In the genomic region with DNA sequence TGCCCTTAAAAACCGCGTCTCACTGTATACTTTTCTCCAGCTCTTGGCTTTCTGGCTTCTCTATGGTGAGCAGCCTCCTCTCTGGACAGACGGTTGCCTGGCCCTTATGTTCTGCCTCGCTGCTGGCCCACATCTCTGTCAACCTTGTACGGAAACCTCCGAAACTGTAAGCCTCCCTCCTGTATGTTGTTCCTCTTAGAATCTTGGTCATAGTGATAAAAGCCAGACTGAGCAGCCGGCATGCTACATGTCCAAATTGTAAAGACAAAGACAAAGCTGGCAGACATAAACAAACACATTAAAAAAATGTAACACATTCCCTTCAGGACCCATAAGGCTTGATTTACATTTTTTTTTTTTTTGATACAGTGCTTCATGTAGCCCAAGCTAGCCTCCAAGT, we compare ENCODE assay signal across 22 mouse cellular contexts.
DNase-seq lines count a peak whose midpoint lies in the region; ATAC-seq lines count a peak whose summit lies in the region.
"Had no signal": no experiment of that assay in that cellular context is flagged by ENCODE, and none has a peak within 500 bp of the region (broad histone marks: within the 10 kb centered on the region; RNA-seq: fewer than 3 reads in every experiment).

No protein-coding gene starts in this region.

- no peak overlapping the region for H3K4me2 ChIP-seq in embryonic facial prominence, embryonic 12.5 days (replicated peaks)
- no peak overlapping the region for H3K4me2 ChIP-seq in forebrain, embryonic 16.5 days (ENCODE audit: low read length)
- no peak overlapping the region for H3K4me2 ChIP-seq in forebrain, embryonic 12.5 days
- no peak overlapping the region for H3K4me2 ChIP-seq in hindbrain, embryonic 16.5 days (ENCODE audit: low read length)
- no peak overlapping the region for H3K4me2 ChIP-seq in hindbrain, embryonic 12.5 days (replicated peaks)
- no peak overlapping the region for H3K4me2 ChIP-seq in lung, embryonic 16.5 days (ENCODE audit: low read depth, low read length)
- H3K4me2 ChIP-seq: embryonic facial prominence, embryonic 13.5 days; heart, embryonic 12.5 days; heart, embryonic 15.5 days; hindbrain, embryonic 14.5 days had no signal

- H3K4me3 ChIP-seq in embryonic facial prominence, embryonic 12.5 days: no peak overlapping the region
- no peak overlapping the region for H3K4me3 ChIP-seq in embryonic facial prominence, embryonic 10.5 days
- no peak overlapping the region for H3K4me3 ChIP-seq in forebrain, embryonic 16.5 days (replicated peaks; ENCODE audit: low read length)
- no peak overlapping the region for H3K4me3 ChIP-seq in forebrain, embryonic 12.5 days (replicated peaks)
- no peak overlapping the region for H3K4me3 ChIP-seq in hindbrain, embryonic 16.5 days (ENCODE audit: low read length)
- no peak overlapping the region for H3K4me3 ChIP-seq in hindbrain, embryonic 12.5 days
- no peak overlapping the region for H3K4me3 ChIP-seq in lung, embryonic 16.5 days (ENCODE audit: low read length)
- H3K4me3 ChIP-seq: embryonic facial prominence, embryonic 13.5 days; heart, embryonic 12.5 days; heart, embryonic 15.5 days; hindbrain, embryonic 10.5 days had no signal

- H3K9me3 ChIP-seq in embryonic facial prominence, embryonic 12.5 days: no peaks in the 10 kb centered on the region
- H3K9me3 ChIP-seq in embryonic facial prominence, embryonic 10.5 days: 0 out of 2 replicates have a peak, but pooled peaks cover 4% of the 10 kb centered on the region
- H3K9me3 ChIP-seq in forebrain, embryonic 16.5 days (ENCODE audit: control insufficient read depth, low read length): no peaks in the 10 kb centered on the region
- no peaks in the 10 kb centered on the region for H3K9me3 ChIP-seq in forebrain, embryonic 12.5 days
- H3K9me3 ChIP-seq in hindbrain, embryonic 16.5 days (ENCODE audit: control insufficient read depth, low read length): no peaks in the 10 kb centered on the region
- no peaks in the 10 kb centered on the region for H3K9me3 ChIP-seq in hindbrain, embryonic 12.5 days (replicated peaks)
- peaks cover 2% of the 10 kb centered on the region; the same call in 1 of the 2 replicates for H3K9me3 ChIP-seq in lung, embryonic 16.5 days (ENCODE audit: control insufficient read depth, low read length)
- H3K9me3 ChIP-seq: embryonic facial prominence, embryonic 13.5 days; heart, embryonic 15.5 days; hindbrain, embryonic 10.5 days had no signal

- DNase-seq in embryonic facial prominence, embryonic 10.5 days (ENCODE audit: low spot score): no peak
- DNase-seq in lung, postnatal 25 days (ENCODE audit: low spot score): no peak
- DNase-seq: adrenal gland, adult 8-10 months; adrenal gland, postnatal 25 days; cerebellum, adult 18-20 months; cerebellum, adult 9-10 months; gastrocnemius, postnatal 10 days; gastrocnemius, postnatal 36 days; heart, postnatal 36 days had no signal

- H3K9ac ChIP-seq in embryonic facial prominence, embryonic 12.5 days: no peak overlapping the region
- H3K9ac ChIP-seq in forebrain, embryonic 16.5 days (replicated peaks; ENCODE audit: low read depth, low read length): no peak overlapping the region
- no peak overlapping the region for H3K9ac ChIP-seq in forebrain, embryonic 12.5 days
- no peak overlapping the region for H3K9ac ChIP-seq in hindbrain, embryonic 16.5 days (ENCODE audit: low read depth, low read length)
- H3K9ac ChIP-seq in hindbrain, embryonic 12.5 days: no peak overlapping the region
- no peak overlapping the region for H3K9ac ChIP-seq in lung, embryonic 16.5 days (ENCODE audit: low read length)
- H3K9ac ChIP-seq: embryonic facial prominence, embryonic 13.5 days; heart, embryonic 12.5 days; heart, embryonic 15.5 days; hindbrain, embryonic 14.5 days had no signal

- H3K27ac ChIP-seq in embryonic facial prominence, embryonic 12.5 days: no peak overlapping the region
- H3K27ac ChIP-seq in embryonic facial prominence, embryonic 10.5 days (replicated peaks): no peak overlapping the region
- H3K27ac ChIP-seq in forebrain, embryonic 16.5 days (ENCODE audit: low read length): peak overlapping the region; percentile 38; the same call in 1 of the 2 replicates
- H3K27ac ChIP-seq in forebrain, embryonic 12.5 days: no peak overlapping the region
- H3K27ac ChIP-seq in hindbrain, embryonic 16.5 days (ENCODE audit: low read depth, low read length): 0 out of 2 replicates have a peak overlapping the region, but pooled peaks have one; percentile 7
- no peak overlapping the region for H3K27ac ChIP-seq in hindbrain, embryonic 12.5 days
- H3K27ac ChIP-seq in lung, embryonic 16.5 days (ENCODE audit: low read length): no peak overlapping the region
- H3K27ac ChIP-seq: embryonic facial prominence, embryonic 13.5 days; heart, embryonic 15.5 days; hindbrain, embryonic 10.5 days; hindbrain, embryonic 14.5 days had no signal

- no peaks in the 10 kb centered on the region for H3K4me1 ChIP-seq in embryonic facial prominence, embryonic 12.5 days
- no peaks in the 10 kb centered on the region; the same call in 1 of the 2 replicates for H3K4me1 ChIP-seq in embryonic facial prominence, embryonic 10.5 days
- peaks cover 14% of the 10 kb centered on the region for H3K4me1 ChIP-seq in forebrain, embryonic 16.5 days (replicated peaks; ENCODE audit: control insufficient read depth, insufficient read depth, low read length)
- 0 out of 2 replicates have a peak, but pooled peaks cover 7% of the 10 kb centered on the region for H3K4me1 ChIP-seq in forebrain, embryonic 12.5 days
- H3K4me1 ChIP-seq in hindbrain, embryonic 16.5 days (ENCODE audit: control insufficient read depth, insufficient read depth, low read depth, low read length): no peaks in the 10 kb centered on the region
- 0 out of 2 replicates have a peak, but pooled peaks cover 2% of the 10 kb centered on the region for H3K4me1 ChIP-seq in hindbrain, embryonic 12.5 days
- no peaks in the 10 kb centered on the region for H3K4me1 ChIP-seq in lung, embryonic 16.5 days (replicated peaks; ENCODE audit: control insufficient read depth, insufficient read depth, low read length)
- H3K4me1 ChIP-seq: embryonic facial prominence, embryonic 13.5 days; heart, embryonic 12.5 days; heart, embryonic 15.5 days had no signal

- H3K27me3 ChIP-seq in embryonic facial prominence, embryonic 12.5 days: no peaks in the 10 kb centered on the region
- H3K27me3 ChIP-seq in embryonic facial prominence, embryonic 10.5 days (replicated peaks; ENCODE audit: low read depth, poor library complexity, severe bottlenecking): 0 out of 2 replicates have a peak, but pooled peaks cover 3% of the 10 kb centered on the region
- H3K27me3 ChIP-seq in forebrain, embryonic 16.5 days (replicated peaks; ENCODE audit: control insufficient read depth, insufficient read depth, low read length): no peaks in the 10 kb centered on the region
- peaks cover 18% of the 10 kb centered on the region for H3K27me3 ChIP-seq in forebrain, embryonic 12.5 days
- no peaks in the 10 kb centered on the region for H3K27me3 ChIP-seq in hindbrain, embryonic 16.5 days (replicated peaks; ENCODE audit: control insufficient read depth, insufficient read depth, low read length)
- H3K27me3 ChIP-seq in hindbrain, embryonic 12.5 days: peaks cover 15% of the 10 kb centered on the region
- H3K27me3 ChIP-seq in lung, embryonic 16.5 days (ENCODE audit: control insufficient read depth, insufficient read depth, low read depth, low read length): no peaks in the 10 kb centered on the region
- H3K27me3 ChIP-seq: embryonic facial prominence, embryonic 13.5 days; heart, embryonic 12.5 days; heart, embryonic 15.5 days had no signal

- no peaks in the 10 kb centered on the region for H3K36me3 ChIP-seq in embryonic facial prominence, embryonic 12.5 days
- H3K36me3 ChIP-seq in embryonic facial prominence, embryonic 10.5 days (replicated peaks): no peaks in the 10 kb centered on the region
- H3K36me3 ChIP-seq in forebrain, embryonic 16.5 days (ENCODE audit: control insufficient read depth, insufficient read depth): no peaks in the 10 kb centered on the region
- no peaks in the 10 kb centered on the region for H3K36me3 ChIP-seq in forebrain, embryonic 12.5 days (replicated peaks)
- H3K36me3 ChIP-seq in hindbrain, embryonic 16.5 days (ENCODE audit: control insufficient read depth, insufficient read depth, low read length): no peaks in the 10 kb centered on the region
- H3K36me3 ChIP-seq in hindbrain, embryonic 12.5 days: no peaks in the 10 kb centered on the region
- H3K36me3 ChIP-seq in lung, embryonic 16.5 days (ENCODE audit: control insufficient read depth, insufficient read depth, low read length): no peaks in the 10 kb centered on the region
- H3K36me3 ChIP-seq: embryonic facial prominence, embryonic 13.5 days; heart, embryonic 12.5 days; heart, embryonic 15.5 days; hindbrain, embryonic 10.5 days had no signal

- peak; percentile 42; the same call in 1 of the 2 replicates for ATAC-seq in embryonic facial prominence, embryonic 12.5 days (ENCODE audit: insufficient number of reproducible peaks, insufficient read depth, low FRiP score, low TSS enrichment)
- peak; percentile 10; the same call in 1 of the 2 replicates for ATAC-seq in forebrain, embryonic 16.5 days
- ATAC-seq in forebrain, embryonic 12.5 days (ENCODE audit: low FRiP score): no peak
- no peak for ATAC-seq in hindbrain, embryonic 16.5 days
- ATAC-seq in hindbrain, embryonic 12.5 days (ENCODE audit: low FRiP score): no peak
- ATAC-seq in lung, embryonic 16.5 days (ENCODE audit: low read depth): peak; percentile 26; the same call in 1 of the 2 replicates
- ATAC-seq: activated CD4-positive, CD25-positive, alpha-beta regulatory T cell, adult 4 months; intestine, postnatal 0 days had no signal

- WGBS in embryonic facial prominence, embryonic 12.5 days: 91% methylated on average over 7 of the region's 7 CpGs
- 95% methylated on average over 7 of the region's 7 CpGs for WGBS in embryonic facial prominence, embryonic 10.5 days
- 73% methylated on average over 7 of the region's 7 CpGs for WGBS in forebrain, embryonic 16.5 days
- WGBS in forebrain, embryonic 12.5 days: 90% methylated on average over 7 of the region's 7 CpGs
- WGBS in hindbrain, embryonic 16.5 days: 85% methylated on average over 7 of the region's 7 CpGs
- 90% methylated on average over 7 of the region's 7 CpGs for WGBS in hindbrain, embryonic 12.5 days
- 77% methylated on average over 7 of the region's 7 CpGs for WGBS in lung, embryonic 16.5 days

Comparison
In these comparisons a context has a peak if more than half of its experiments do, and no peak if none do; other contexts are left out.
1. ATAC-seq: peak in embryonic facial prominence, embryonic 12.5 days (single experiment), forebrain, embryonic 16.5 days (single experiment) and lung, embryonic 16.5 days (single experiment); none in forebrain, embryonic 12.5 days (single experiment), hindbrain, embryonic 16.5 days (single experiment) and hindbrain, embryonic 12.5 days (single experiment).
2. H3K27ac ChIP-seq: peak in forebrain, embryonic 16.5 days (single experiment) and hindbrain, embryonic 16.5 days (single experiment); none in embryonic facial prominence, embryonic 12.5 days (single experiment), embryonic facial prominence, embryonic 10.5 days (single experiment), forebrain, embryonic 12.5 days (single experiment), hindbrain, embryonic 12.5 days (single experiment) and lung, embryonic 16.5 days (single experiment).